Mouse (Mus musculus) lung, adult 2 months (tissue): ENCODE measurements around the gene Anxa11.
"Not testable (repeated sequence)": the region's sequence is repeated elsewhere in the genome, so short reads cannot be mapped to it uniquely, and the experiment has no call there.

Experiments used
- CTCF ChIP-seq: fragments of 200-500 bp; IDR thresholded peaks from 2 replicates; pipeline ENCODE4 v1.5.1; 2011; ENCODE audit warnings: mild to moderate bottlenecking, low read length, control low read depth; ENCODE audit not compliant: insufficient read depth
- POLR2A ChIP-seq: fragments of 200-500 bp; IDR thresholded peaks from 2 replicates; pipeline ENCODE4 v1.6.1; 2011; ENCODE audit warnings: low read depth, mild to moderate bottlenecking, control low read depth, low read length, borderline replicate concordance; ENCODE audit errors: extremely low read depth

GRCm38 (mm10) chr14:25905243-25905642, 63.3 kb downstream of the Anxa11 start:
- not testable (repeated sequence) for TF ChIP-seq POLR2A, CTCF
